Mouse (Mus musculus) forebrain, embryonic 16.5 days (tissue): ENCODE results near the gene Hcn2. TPM values are rescaled to one million over a fixed set of nuclear protein-coding genes. Genes with fewer than 3 reads are reported as not detected.

Source experiments
- ATAC-seq: fragments of 200-750 bp; cut with Nextera tagmentation; 2 replicates; pipeline ENCODE4 v1.8.0; 2017; ENCODE audit warnings: mild to moderate bottlenecking, moderate library complexity
- H3K27ac ChIP-seq: fragments of 300-500 bp; sonication (generic); 2 replicates; pipeline ENCODE4 v1.5.1; 2014; ENCODE audit warnings: low read length, control low read depth
- H3K27me3 ChIP-seq: fragments of 300-500 bp; sonication (generic); replicated peaks from 2 replicates; pipeline ENCODE4 v1.6.1; 2014; ENCODE audit warnings: low read length; ENCODE audit not compliant: control insufficient read depth, insufficient read depth
- H3K36me3 ChIP-seq: fragments of 300-500 bp; sonication (generic); 2 replicates; pipeline ENCODE4 v1.6.1; 2014; ENCODE audit not compliant: control insufficient read depth, insufficient read depth
- H3K4me1 ChIP-seq: fragments of 300-500 bp; sonication (generic); replicated peaks from 2 replicates; pipeline ENCODE4 v1.6.1; 2014; ENCODE audit warnings: low read length; ENCODE audit not compliant: control insufficient read depth, insufficient read depth
- H3K4me2 ChIP-seq: fragments of 300-500 bp; sonication (generic); 2 replicates; pipeline ENCODE4 v1.6.1; 2014; ENCODE audit warnings: mild to moderate bottlenecking, low read length, control low read depth
- H3K4me3 ChIP-seq: fragments of 300-500 bp; sonication (generic); replicated peaks from 2 replicates; pipeline ENCODE4 v1.5.1; 2014; ENCODE audit warnings: mild to moderate bottlenecking, low read length, control low read depth
- H3K9ac ChIP-seq: fragments of 300-500 bp; sonication (generic); replicated peaks from 2 replicates; pipeline ENCODE4 v1.6.1; 2014; ENCODE audit warnings: low read depth, low read length, control low read depth
- H3K9me3 ChIP-seq: fragments of 300-500 bp; sonication (generic); 2 replicates; pipeline ENCODE4 v1.6.1; 2016; ENCODE audit warnings: low read length; ENCODE audit not compliant: control insufficient read depth
- WGBS: fragments of 180-500 bp; shearing (Covaris S2); extraction: QIAGEN DNeasy Blood & Tissue Kit; methylation state at CpG from one replicate; pipeline ENCODE4 v1.1.7; 2014; 5-methylcytosine and 5-hydroxymethylcytosine counted together
- polyA plus RNA-seq: library from polyadenylated mRNA; unstranded; fragments of >200 nt; fragmentation: Nextera tagmentation; extraction: Ambion mirVana; gene quantifications from 2 replicates; pipeline ENCODE4 v1.2.1, GENCODE M21; 2015

Hcn2 gene
- polyA plus RNA-seq, 1 experiment from 2014 or later, result 0.52 TPM

- H3K4me2 ChIP-seq, result no peak overlapping the region
- 59% methylated on average over 4 of the region's 4 CpGs for WGBS
- ATAC-seq, result no peak
- H3K9me3 ChIP-seq, result no peaks in the 10 kb centered on the region
- peaks cover 34% of the 10 kb centered on the region for H3K27me3 ChIP-seq
- H3K36me3 ChIP-seq, result peaks cover 7% of the 10 kb centered on the region
- peaks cover 13% of the 10 kb centered on the region for H3K4me1 ChIP-seq
- no peak overlapping the region for H3K27ac ChIP-seq
- no peak overlapping the region for H3K9ac ChIP-seq
- no peak overlapping the region for H3K4me3 ChIP-seq
Observed at GRCm38 (mm10) chr10:79714996-79715395, 1.4 kb upstream of the Hcn2 start.

GRCm38 (mm10) chr10:79716988-79717355, 538 bp downstream of the Hcn2 start:
- Histone ChIP-seq H3K4me3 (peak overlapping the region; percentile 72), H3K27ac (no peak overlapping the region), H3K27me3 (peaks cover 34% of the 10 kb centered on the region), H3K4me1 (peaks cover 13% of the 10 kb centered on the region), H3K9me3 (no peaks in the 10 kb centered on the region), H3K36me3 (no peaks in the 10 kb centered on the region), H3K4me2 (peak overlapping the region; percentile 91), H3K9ac (peak overlapping the region; percentile 71)
- WGBS, result under 1% methylated on average over 44 of the region's 44 CpGs
- peak; percentile 32 for ATAC-seq

GRCm38 (mm10) chr10:79717640-79718357, 1.4 kb downstream of the Hcn2 start:
- Histone ChIP-seq H3K9me3 (no peaks in the 10 kb centered on the region), H3K9ac (peak overlapping the region; percentile 71), H3K4me2 (peak overlapping the region; percentile 91), H3K27me3 (peaks cover 34% of the 10 kb centered on the region), H3K36me3 (no peaks in the 10 kb centered on the region), H3K4me3 (peak overlapping the region; percentile 72), H3K4me1 (peaks cover 13% of the 10 kb centered on the region), H3K27ac (no peak overlapping the region)
- under 1% methylated on average over 41 of the region's 43 CpGs for WGBS
- ATAC-seq, result no peak

GRCm38 (mm10) chr10:79721089-79721488, 4.7 kb downstream of the Hcn2 start:
- Histone ChIP-seq H3K27me3 (peaks cover 22% of the 10 kb centered on the region), H3K9me3 (no peaks in the 10 kb centered on the region), H3K4me1 (peaks cover 12% of the 10 kb centered on the region), H3K9ac (no peak overlapping the region), H3K27ac (no peak overlapping the region), H3K4me3 (no peak overlapping the region), H3K4me2 (no peak overlapping the region), H3K36me3 (no peaks in the 10 kb centered on the region)
- no peak for ATAC-seq
- 73% methylated on average over 5 of the region's 5 CpGs for WGBS

GRCm38 (mm10) chr10:79723047-79723446, 6.6 kb downstream of the Hcn2 start:
- H3K36me3 ChIP-seq, result no peaks in the 10 kb centered on the region
- no peak overlapping the region for H3K4me3 ChIP-seq
- no peak overlapping the region for H3K27ac ChIP-seq
- no peaks in the 10 kb centered on the region for H3K9me3 ChIP-seq
- ATAC-seq, result peak; percentile 49; the same call in 1 of the 2 replicates
- 55% methylated on average over 6 of the region's 6 CpGs for WGBS
- peaks cover 5% of the 10 kb centered on the region for H3K27me3 ChIP-seq
- H3K4me1 ChIP-seq, result no peaks in the 10 kb centered on the region; the same call in 1 of the 2 replicates
- H3K4me2 ChIP-seq, result no peak overlapping the region
- no peak overlapping the region for H3K9ac ChIP-seq

GRCm38 (mm10) chr10:79723692-79724091, 7.3 kb downstream of the Hcn2 start:
- no peak overlapping the region for H3K9ac ChIP-seq
- no peak for ATAC-seq
- H3K27me3 ChIP-seq, result no peaks in the 10 kb centered on the region; the same call in none of the 2 replicates
- no peak overlapping the region for H3K4me2 ChIP-seq
- WGBS, result 91% methylated on average over 7 of the region's 7 CpGs
- H3K27ac ChIP-seq, result no peak overlapping the region
- no peaks in the 10 kb centered on the region for H3K36me3 ChIP-seq
- no peak overlapping the region for H3K4me3 ChIP-seq
- no peaks in the 10 kb centered on the region for H3K9me3 ChIP-seq
- H3K4me1 ChIP-seq, result no peaks in the 10 kb centered on the region; the same call in 1 of the 2 replicates

- Histone ChIP-seq H3K4me1 (no peaks in the 10 kb centered on the region; the same call in none of the 2 replicates), H3K27ac (no peak overlapping the region), H3K9ac (no peak overlapping the region), H3K9me3 (no peaks in the 10 kb centered on the region), H3K4me2 (no peak overlapping the region), H3K4me3 (no peak overlapping the region), H3K27me3 (no peaks in the 10 kb centered on the region; the same call in 1 of the 2 replicates), H3K36me3 (no peaks in the 10 kb centered on the region)
- WGBS, result 34% methylated on average over 11 of the region's 11 CpGs
- no peak for ATAC-seq
Observed at GRCm38 (mm10) chr10:79726090-79726489, 9.7 kb downstream of the Hcn2 start.

GRCm38 (mm10) chr10:79728323-79729249, 12.2 kb downstream of the Hcn2 start:
- ATAC-seq, result no peak

GRCm38 (mm10) chr10:79729357-79729965, 13.0 kb downstream of the Hcn2 start:
- peak; percentile 52 for ATAC-seq

More at GRCm38 (mm10) chr10:79728323-79729249, 12.2 kb downstream of the Hcn2 start:
- 75% methylated on average over 28 of the region's 28 CpGs for WGBS
- Histone ChIP-seq H3K36me3 (no peaks in the 10 kb centered on the region; the same call in 1 of the 2 replicates), H3K9ac (no peak overlapping the region), H3K27me3 (no peaks in the 10 kb centered on the region), H3K4me3 (no peak overlapping the region), H3K4me1 (no peaks in the 10 kb centered on the region; the same call in 1 of the 2 replicates), H3K27ac (no peak overlapping the region), H3K4me2 (no peak overlapping the region), H3K9me3 (no peaks in the 10 kb centered on the region)

More at GRCm38 (mm10) chr10:79729357-79729965, 13.0 kb downstream of the Hcn2 start:
- H3K36me3 ChIP-seq, result no peaks in the 10 kb centered on the region; the same call in 1 of the 2 replicates
- WGBS, result 64% methylated on average over 13 of the region's 13 CpGs
- no peak overlapping the region for H3K4me3 ChIP-seq
- H3K9ac ChIP-seq, result no peak overlapping the region
- no peak overlapping the region for H3K27ac ChIP-seq
- H3K9me3 ChIP-seq, result no peaks in the 10 kb centered on the region
- H3K4me2 ChIP-seq, result no peak overlapping the region
- no peaks in the 10 kb centered on the region for H3K27me3 ChIP-seq
- H3K4me1 ChIP-seq, result no peaks in the 10 kb centered on the region; the same call in 1 of the 2 replicates
